Mouse (Mus musculus) midbrain, postnatal 0 days (tissue): ENCODE results near the gene Tnfaip8l3. TPM values are rescaled to one million over a fixed set of nuclear protein-coding genes. Genes with fewer than 3 reads are reported as not detected.
A peak's percentile ranks its signal among the peaks of the same experiment; 100 is the strongest.

Experiments
- ATAC-seq: fragments of 200-750 bp; cut with Nextera tagmentation; 2 replicates; pipeline ENCODE4 v1.8.0; 2017; ENCODE audit warnings: moderate number of reproducible peaks, mild to moderate bottlenecking, moderate TSS enrichment, moderate library complexity; ENCODE audit not compliant: low FRiP score
- DNase-seq: peaks from one replicate; pipeline ENCODE4 v3.0.0-alpha.2; 2015; ENCODE audit warnings: low spot score
- H3K27ac ChIP-seq: fragments of 300-500 bp; sonication (generic); 2 replicates; pipeline ENCODE4 v1.5.1; 2014; ENCODE audit warnings: low read depth, mild to moderate bottlenecking, low read length, mixed read lengths
- H3K27me3 ChIP-seq: fragments of 300-500 bp; sonication (generic); 2 replicates; pipeline ENCODE4 v1.6.1; 2014; ENCODE audit warnings: low read length, control low read depth, mixed read lengths; ENCODE audit not compliant: insufficient read depth
- H3K36me3 ChIP-seq: fragments of 300-500 bp; sonication (generic); 2 replicates; pipeline ENCODE4 v1.6.1; 2014; ENCODE audit warnings: low read length, control low read depth, mixed read lengths; ENCODE audit not compliant: insufficient read depth
- H3K4me1 ChIP-seq: fragments of 300-500 bp; sonication (generic); 2 replicates; pipeline ENCODE4 v1.6.1; 2014; ENCODE audit warnings: mild to moderate bottlenecking, control low read depth, antibody characterized with exemption, low read length, mixed read lengths; ENCODE audit not compliant: insufficient read depth
- H3K4me2 ChIP-seq: fragments of 300-500 bp; sonication (generic); 2 replicates; pipeline ENCODE4 v1.6.1; 2014; ENCODE audit warnings: low read depth, mild to moderate bottlenecking, low read length, mixed read lengths; ENCODE audit not compliant: poor library complexity, severe bottlenecking
- H3K4me3 ChIP-seq: fragments of 300-500 bp; sonication (generic); 2 replicates; pipeline ENCODE4 v1.5.1; 2014; ENCODE audit warnings: low read depth, mild to moderate bottlenecking, low read length, moderate library complexity
- H3K9ac ChIP-seq: fragments of 300-500 bp; sonication (generic); replicated peaks from 2 replicates; pipeline ENCODE4 v1.6.1; 2014; ENCODE audit warnings: mild to moderate bottlenecking, low read length, moderate library complexity, mixed read lengths; ENCODE audit not compliant: poor library complexity, severe bottlenecking
- H3K9me3 ChIP-seq: fragments of 300-500 bp; sonication (generic); 2 replicates; pipeline ENCODE4 v1.6.1; 2016; ENCODE audit warnings: low read length, control low read depth
- CTCF ChIP-seq: IDR thresholded peaks from 2 replicates; pipeline ENCODE4 v1.5.1; 2016; ENCODE audit warnings: antibody characterized with exemption, mild to moderate bottlenecking
- WGBS: fragments of 180-500 bp; shearing (Covaris S2); extraction: QIAGEN DNeasy Blood & Tissue Kit; methylation state at CpG from one replicate; pipeline ENCODE4 v1.1.7; 2014; 5-methylcytosine and 5-hydroxymethylcytosine counted together
- polyA plus RNA-seq: library from polyadenylated mRNA; unstranded; fragments of >200 nt; fragmentation: Nextera tagmentation; extraction: Ambion mirVana; gene quantifications from 2 replicates; pipeline ENCODE4 v1.2.1, GENCODE M21; 2015
- total RNA-seq: library from RNA; depleted of rRNA; stranded (reverse); fragments of >200 nt; gene quantifications from 2 replicates; pipeline ENCODE4 v1.2.3, GENCODE M21; 2014; rRNA removed

Gene Tnfaip8l3
- total RNA-seq (1.1 and 2.2 TPM in 2 replicates), polyA plus RNA-seq (0.32 and 0.33 TPM in 2 replicates)

DNA sequence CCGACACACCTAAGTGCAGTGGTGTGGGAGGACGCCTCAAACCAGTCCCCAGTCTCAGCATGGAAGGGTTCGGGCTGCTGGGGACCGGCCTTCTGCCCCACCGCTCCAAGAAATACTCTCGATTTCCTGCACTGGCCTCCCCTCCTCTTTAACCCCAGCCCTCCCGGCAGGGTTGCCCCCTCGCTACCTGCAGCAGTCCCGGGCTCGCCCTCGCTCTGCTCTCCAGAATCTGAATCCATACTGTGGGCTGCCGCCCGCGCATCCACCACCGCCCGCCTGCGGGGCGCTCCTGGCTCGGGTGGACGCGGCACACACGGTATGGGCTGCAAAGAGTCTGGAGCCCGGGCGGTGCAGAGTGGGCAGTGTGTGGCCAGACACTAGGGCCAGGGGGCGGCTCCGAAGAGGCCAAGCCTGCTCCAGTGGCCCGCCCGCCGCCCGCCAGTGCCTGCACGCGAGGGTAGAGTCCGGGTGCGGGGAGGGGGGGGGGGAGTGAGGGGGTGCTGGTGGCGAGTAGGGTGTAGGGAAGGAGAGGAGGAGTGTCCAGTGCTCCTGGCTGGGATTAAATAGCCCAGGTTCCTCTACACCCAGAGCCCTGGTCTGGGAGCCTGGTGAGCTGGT lies at the start of gene Tnfaip8l3:
Gene Tnfaip8l3, minus strand, starts transcription at position 357 of the 618 bp plus-strand sequence.
- no peak for TF ChIP-seq CTCF
- peak within 1 kb of the TSS; percentile 100 for H3K4me2 ChIP-seq
- ATAC-seq (peak; percentile 79), DNase-seq (peak; percentile 8)
- 0 out of 2 replicates have a peak, but pooled peaks cover 6% of the 10 kb centered on the region for H3K27me3 ChIP-seq
- H3K9me3 ChIP-seq, result no peaks in the 10 kb centered on the region
- H3K4me3 ChIP-seq, result peak within 1 kb of the TSS; percentile 62
- peak within 1 kb of the TSS; percentile 66 for H3K9ac ChIP-seq
- under 1% methylated on average over 31 of the region's 35 CpGs for WGBS
- no peaks in the 10 kb centered on the region for H3K4me1 ChIP-seq
- H3K36me3 ChIP-seq, result no peaks in the 10 kb centered on the region
- H3K27ac ChIP-seq, result no peak within 1 kb of the TSS

DNA sequence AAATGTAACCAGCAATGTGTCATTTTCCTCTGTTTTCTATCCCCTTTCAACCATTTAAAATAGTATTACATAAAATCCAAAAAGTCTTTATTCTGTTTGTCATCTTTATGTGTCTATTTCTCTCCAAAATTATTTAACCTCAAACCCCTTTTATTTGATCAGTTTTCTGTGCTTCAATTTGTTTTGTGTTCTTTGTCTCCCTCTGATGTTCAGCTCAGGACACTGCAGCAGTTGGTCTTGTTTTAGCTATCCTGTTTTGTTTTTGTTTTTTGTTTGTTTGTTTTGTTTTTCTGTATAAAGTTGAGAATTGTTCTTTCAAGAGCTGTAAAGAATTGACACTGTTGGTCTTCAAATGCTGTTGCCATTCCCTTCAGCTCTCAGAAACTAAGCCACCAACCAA lies 44.5 kb upstream of the Tnfaip8l3 start:
- H3K4me3 ChIP-seq, result no peak overlapping the region
- no peaks in the 10 kb centered on the region for H3K36me3 ChIP-seq
- ATAC-seq (no peak), DNase-seq (peak; percentile 42)
- no peaks in the 10 kb centered on the region for H3K27me3 ChIP-seq
- peak; percentile 89 for TF ChIP-seq CTCF
- H3K9me3 ChIP-seq, result 0 out of 2 replicates have a peak, but pooled peaks cover 6% of the 10 kb centered on the region
- no peak overlapping the region for H3K27ac ChIP-seq
- H3K9ac ChIP-seq, result no peak overlapping the region
- no peaks in the 10 kb centered on the region for H3K4me1 ChIP-seq
- H3K4me2 ChIP-seq, result no peak overlapping the region

DNA sequence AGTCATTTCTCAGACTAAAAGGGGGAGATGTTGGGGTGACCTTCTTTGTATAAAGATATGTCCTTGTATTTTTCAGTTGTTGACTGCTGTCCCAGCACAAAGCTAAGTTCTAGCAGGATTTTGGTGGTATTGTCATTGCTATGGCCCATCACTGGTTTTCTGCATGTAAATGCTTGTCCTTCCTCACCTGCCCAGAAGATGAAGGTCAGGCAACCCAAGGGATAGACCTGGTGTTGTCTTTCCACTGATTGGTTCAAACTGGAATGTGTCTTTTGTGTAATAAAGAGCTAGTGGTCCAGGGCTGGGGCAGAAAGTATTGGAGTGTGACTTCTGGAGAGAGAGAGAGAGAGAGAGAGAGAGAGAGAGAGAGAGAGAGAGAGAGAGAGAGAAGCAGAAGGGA lies 30.4 kb upstream of the Tnfaip8l3 start:
- no peak overlapping the region for H3K4me2 ChIP-seq
- no peak overlapping the region for H3K27ac ChIP-seq
- H3K36me3 ChIP-seq, result no peaks in the 10 kb centered on the region
- ATAC-seq (no peak), DNase-seq (no peak)
- TF ChIP-seq CTCF, result no peak
- no peak overlapping the region for H3K4me3 ChIP-seq
- no peaks in the 10 kb centered on the region for H3K27me3 ChIP-seq
- H3K4me1 ChIP-seq, result no peaks in the 10 kb centered on the region
- H3K9ac ChIP-seq, result no peak overlapping the region
- H3K9me3 ChIP-seq, result peaks cover 3% of the 10 kb centered on the region; the same call in 1 of the 2 replicates

DNA sequence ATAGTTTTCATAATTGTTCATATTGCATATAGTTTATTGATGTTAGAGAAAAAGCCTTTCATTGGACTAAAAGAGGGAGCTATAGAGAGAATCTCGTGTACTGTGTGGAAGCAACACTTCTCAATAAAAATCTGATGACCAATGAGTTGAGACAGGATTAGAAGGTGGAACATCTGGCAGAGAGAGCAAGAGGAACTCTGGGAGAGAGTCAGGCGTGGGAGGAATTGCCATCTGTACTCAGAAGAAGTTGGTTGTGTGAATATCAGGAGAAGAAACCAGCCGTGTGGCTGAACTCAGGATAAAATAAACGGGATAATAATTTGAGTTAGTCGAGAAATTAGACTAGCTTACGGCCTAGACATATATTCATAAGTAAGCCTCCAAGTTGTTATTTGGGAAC lies 28.9 kb upstream of the Tnfaip8l3 start:
- no peak for DNase-seq
- WGBS, result 83% methylated on average over 6 of the region's 6 CpGs
- H3K9ac ChIP-seq, result no peak overlapping the region
- no peak overlapping the region for H3K27ac ChIP-seq
- TF ChIP-seq CTCF, result no peak
- no peak overlapping the region for H3K4me3 ChIP-seq
- no peaks in the 10 kb centered on the region for H3K4me1 ChIP-seq
- H3K4me2 ChIP-seq, result no peak overlapping the region
- H3K9me3 ChIP-seq, result no peaks in the 10 kb centered on the region; the same call in 1 of the 2 replicates
- H3K27me3 ChIP-seq, result no peaks in the 10 kb centered on the region
- no peak for ATAC-seq
- no peaks in the 10 kb centered on the region for H3K36me3 ChIP-seq

DNA sequence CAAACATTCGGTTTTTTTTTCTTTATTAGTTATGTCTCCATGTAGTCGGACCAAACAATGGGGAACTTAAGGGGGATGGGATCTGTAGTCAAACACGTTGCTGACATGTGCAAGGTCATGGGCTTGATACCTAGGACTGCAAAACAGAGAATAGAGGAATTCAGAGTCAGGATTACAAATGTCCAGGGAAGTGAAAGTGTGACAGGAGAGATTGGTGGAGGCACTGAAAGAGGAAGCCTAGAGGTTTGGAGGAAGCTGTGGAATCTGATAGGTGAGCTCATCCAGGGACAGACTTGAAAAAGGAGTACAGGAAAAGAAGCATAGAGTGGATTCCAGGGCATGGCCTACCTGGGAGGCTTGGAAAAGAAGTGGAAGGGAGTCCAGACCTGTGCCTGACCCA lies 16.1 kb upstream of the Tnfaip8l3 start:
- TF ChIP-seq CTCF, result no peak
- H3K9me3 ChIP-seq, result no peaks in the 10 kb centered on the region
- 76% methylated on average over 3 of the region's 3 CpGs for WGBS
- no peaks in the 10 kb centered on the region for H3K27me3 ChIP-seq
- H3K4me1 ChIP-seq, result no peaks in the 10 kb centered on the region
- no peak overlapping the region for H3K9ac ChIP-seq
- no peak for ATAC-seq
- no peak overlapping the region for H3K4me3 ChIP-seq
- H3K4me2 ChIP-seq, result no peak overlapping the region
- H3K27ac ChIP-seq, result no peak overlapping the region
- no peaks in the 10 kb centered on the region for H3K36me3 ChIP-seq
- DNase-seq, result no peak

DNA sequence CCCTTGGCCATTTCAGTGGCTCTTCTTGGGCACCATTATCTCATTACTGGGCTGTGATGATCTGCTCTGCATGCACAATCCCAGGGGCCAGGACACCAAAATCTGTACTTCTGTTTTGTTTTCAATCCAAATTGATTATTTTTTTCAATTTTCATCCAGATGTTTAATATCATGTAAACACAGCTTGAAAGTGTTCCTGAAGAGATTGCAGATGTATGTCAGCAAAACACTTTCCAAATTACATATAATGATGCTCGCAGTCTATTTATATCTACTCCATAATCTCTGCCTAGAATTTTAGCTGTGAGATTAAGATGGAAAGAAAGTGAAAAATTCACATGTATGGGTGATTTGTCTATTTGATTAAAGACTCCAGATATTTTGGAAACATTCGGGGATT lies 9.6 kb upstream of the Tnfaip8l3 start:
- no peak for TF ChIP-seq CTCF
- Histone ChIP-seq H3K4me2 (no peak overlapping the region), H3K9me3 (no peaks in the 10 kb centered on the region), H3K4me1 (no peaks in the 10 kb centered on the region), H3K9ac (no peak overlapping the region), H3K36me3 (no peaks in the 10 kb centered on the region), H3K4me3 (no peak overlapping the region), H3K27ac (no peak overlapping the region), H3K27me3 (no peaks in the 10 kb centered on the region)
- 82% methylated on average over 2 of the region's 2 CpGs for WGBS
- DNase-seq (no peak), ATAC-seq (no peak)
